Mouse (Mus musculus): ENCODE results near the gene Borcs5.

DNA sequence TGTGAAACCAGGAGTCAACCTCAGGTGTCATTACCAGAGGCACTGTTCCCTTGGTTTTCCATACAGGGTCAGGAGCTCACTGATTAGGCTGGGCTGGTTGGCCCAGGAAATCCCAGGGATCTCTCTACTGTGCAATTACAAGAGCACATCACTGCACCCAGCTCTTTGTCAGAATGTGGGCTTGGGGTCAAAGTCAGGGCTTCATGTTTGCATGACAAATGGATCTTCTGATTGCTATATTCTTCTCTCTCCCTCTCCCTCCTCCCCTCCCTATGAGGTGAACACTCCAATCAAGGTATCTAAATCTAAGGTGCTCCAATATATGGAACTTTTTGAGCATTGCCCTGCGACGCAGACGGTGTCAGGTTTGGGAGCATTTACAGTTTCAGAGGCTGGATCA, 55.7 kb downstream of the Borcs5 start:
- TF ChIP-seq GATA1 (IDR thresholded peaks at IDR 0.05; ENCODE audit: low read length) (no peak), TAL1 (IDR thresholded peaks at IDR 0.05; ENCODE audit: low read length) (no peak)

Measured in erythroblast, embryonic 14.5 days (primary cell).